Mouse (Mus musculus): ENCODE data around the gene Cacng1.

Cacng1 gene

GRCm38 (mm10) chr11:107655538-107655937, 60.8 kb downstream of the Cacng1 start:
- DNase-seq (ENCODE audit: low spot score in 2 of 2): no peak
